Mouse (Mus musculus): ENCODE measurements around the gene Cox6a1. TPM values are rescaled to one million over a fixed set of nuclear protein-coding genes. Genes with fewer than 3 reads are reported as not detected.
"Not testable (repeated sequence)": the region's sequence is repeated elsewhere in the genome, so short reads cannot be mapped to it uniquely, and the experiment has no call there.

Gene Cox6a1
- polyA plus RNA-seq, 1 experiment = 2,327 TPM

DNA sequence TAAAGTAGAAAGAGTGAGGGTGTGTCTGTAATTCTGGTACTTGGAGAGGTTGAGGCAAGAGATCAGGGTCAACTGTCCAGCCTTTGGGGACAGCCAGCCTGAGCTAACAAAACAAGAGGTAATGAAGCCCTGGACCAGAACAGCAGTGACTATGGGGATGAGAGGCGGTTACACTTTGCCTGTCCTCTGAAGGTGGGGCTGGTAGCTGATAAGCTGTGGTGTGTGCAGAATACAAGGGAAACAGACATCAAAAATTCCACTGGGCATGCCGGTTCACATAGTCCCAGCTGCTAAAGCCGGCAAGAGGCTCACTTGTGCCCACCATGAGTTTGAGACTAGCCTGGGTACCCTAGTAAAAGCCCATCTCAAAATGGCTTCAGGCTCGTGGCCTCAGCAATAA, 36.4 kb downstream of the Cox6a1 start:
- Histone ChIP-seq H3K27me3 (ENCODE audit: control insufficient read depth, insufficient read depth, low read length) (no peaks in the 10 kb centered on the region), H3K27ac (ENCODE audit: insufficient read depth, low read length) (no peak overlapping the region), H3K4me3 (replicated peaks; ENCODE audit: insufficient read depth, low read depth, low read length) (no peak overlapping the region), H3K4me1 (ENCODE audit: control insufficient read depth, insufficient read depth, low read length) (peaks cover 6% of the 10 kb centered on the region)
- no peak for DNase-seq
- TF ChIP-seq POLR2A (IDR thresholded peaks at IDR 0.05; ENCODE audit: borderline replicate concordance, insufficient read depth, low read length) = no peak
- 86% methylated on average over 4 of the region's 4 CpGs for WGBS

DNA sequence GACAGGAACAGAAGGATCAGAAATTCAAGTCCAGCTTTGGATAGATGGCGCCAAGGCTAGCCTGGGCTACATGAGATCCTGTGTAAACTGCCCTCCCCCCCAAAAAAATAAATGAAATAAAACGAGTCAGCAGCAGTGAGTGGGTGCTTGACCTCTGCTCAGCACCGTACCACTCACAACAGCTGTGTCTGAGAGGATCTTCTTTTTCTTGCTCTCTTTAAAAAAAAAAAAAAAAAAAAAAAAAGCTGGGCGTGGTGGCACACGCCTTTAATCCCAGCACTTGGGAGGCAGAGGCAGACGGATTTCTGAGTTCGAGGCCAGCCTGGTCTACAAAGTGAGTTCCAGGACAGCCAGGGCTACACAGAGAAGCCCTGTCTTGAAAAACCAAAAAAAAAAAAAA, 46.6 kb downstream of the Cox6a1 start:
- H3K27ac ChIP-seq (ENCODE audit: insufficient read depth, low read length); H3K27me3 ChIP-seq (ENCODE audit: control insufficient read depth, insufficient read depth, low read length); H3K4me1 ChIP-seq (ENCODE audit: control insufficient read depth, insufficient read depth, low read length); DNase-seq: not testable (repeated sequence)
- 89% methylated on average over 7 of the region's 7 CpGs for WGBS
- H3K4me3 ChIP-seq (replicated peaks; ENCODE audit: insufficient read depth, low read depth, low read length) = peak overlapping the region; percentile 7

DNA sequence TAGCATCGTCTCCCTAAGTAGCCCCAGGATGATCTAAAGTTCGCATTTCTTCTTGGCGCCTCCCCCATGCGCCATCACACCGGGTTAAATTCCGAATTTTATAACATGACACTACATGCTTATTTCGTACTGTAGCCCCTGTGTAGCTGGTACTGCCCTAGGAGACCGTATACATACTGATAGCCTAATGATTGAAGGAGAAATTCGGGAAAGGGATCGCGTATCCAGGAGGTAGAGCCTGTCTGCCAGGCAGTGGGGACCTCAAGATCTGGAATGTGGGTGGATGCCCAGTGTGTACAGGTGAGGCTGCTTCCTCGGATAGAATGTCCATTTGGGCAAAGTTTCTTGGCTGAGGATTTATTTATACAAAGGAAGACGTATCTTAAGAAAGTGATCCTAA, 47.2 kb downstream of the Cox6a1 start:
- Histone ChIP-seq H3K27me3 (ENCODE audit: control insufficient read depth, insufficient read depth, low read length) (no peaks in the 10 kb centered on the region), H3K4me3 (replicated peaks; ENCODE audit: insufficient read depth, low read depth, low read length) (peak overlapping the region; percentile 74), H3K4me1 (ENCODE audit: control insufficient read depth, insufficient read depth, low read length) (peaks cover 8% of the 10 kb centered on the region; the same call in 1 of the 2 replicates), H3K27ac (ENCODE audit: insufficient read depth, low read length) (no peak overlapping the region)
- TF ChIP-seq POLR2A (IDR thresholded peaks at IDR 0.05; ENCODE audit: borderline replicate concordance, insufficient read depth, low read length) (no peak), CTCF (IDR thresholded peaks at IDR 0.05; ENCODE audit: borderline replicate concordance, insufficient read depth, low read depth, low read length) (no peak)
- DNase-seq = peak; percentile 23 to 34
- 19% methylated on average over 13 of the region's 13 CpGs for WGBS

DNA sequence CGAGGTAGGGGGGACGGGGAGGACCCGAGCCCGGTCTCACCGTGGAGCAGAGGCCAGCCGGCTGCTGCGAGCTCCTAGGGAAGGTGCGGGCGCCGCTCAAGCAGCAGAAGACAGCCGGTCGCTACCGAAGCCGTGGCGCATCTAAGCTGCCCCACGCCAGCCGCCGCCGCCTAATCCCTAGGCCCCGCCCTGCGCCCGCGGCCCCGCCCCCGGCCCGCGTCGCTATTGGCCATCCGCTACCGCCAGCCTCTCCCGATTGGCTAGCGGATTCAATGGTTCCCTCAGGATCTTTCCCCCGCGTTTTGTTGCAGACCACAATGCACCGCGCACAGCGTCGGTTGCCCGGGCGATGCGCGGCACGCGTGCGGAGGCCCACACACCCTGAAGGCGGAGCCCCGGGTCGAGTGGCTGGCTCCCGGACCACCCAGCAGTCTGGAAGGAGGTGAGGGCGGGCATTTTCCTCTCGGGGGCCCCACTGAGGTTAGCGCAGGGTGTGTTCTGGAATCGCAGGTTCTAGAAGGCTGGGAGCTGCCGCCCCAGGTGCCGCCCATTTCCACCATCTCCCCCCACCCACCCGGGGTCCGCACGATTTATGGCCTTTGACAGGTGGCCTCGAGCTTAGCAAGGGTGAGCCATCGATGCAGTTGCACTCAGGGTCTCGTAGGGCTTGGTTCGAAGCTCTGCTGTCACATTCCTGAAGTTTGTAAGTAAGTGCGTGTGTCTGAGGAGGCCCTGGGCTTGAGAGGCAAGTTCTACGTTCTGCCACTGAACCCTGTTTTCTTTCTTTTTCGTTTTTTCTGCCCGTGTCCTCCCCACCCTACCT, 47.8 kb downstream of the Cox6a1 start, which contains the start of gene Dynll1:
Gene Dynll1, minus strand, starts transcription at position 208 of the 823 bp plus-strand sequence.
- peak; percentile 98 to 100 for DNase-seq
- 1% methylated on average over 66 of the region's 66 CpGs for WGBS
- Histone ChIP-seq H3K4me3 (replicated peaks; ENCODE audit: insufficient read depth, low read depth, low read length) (peak within 1 kb of the TSS; percentile 76), H3K27me3 (ENCODE audit: control insufficient read depth, insufficient read depth, low read length) (no peaks in the 10 kb centered on the region), H3K27ac (ENCODE audit: insufficient read depth, low read length) (peak within 1 kb of the TSS; percentile 69), H3K4me1 (ENCODE audit: control insufficient read depth, insufficient read depth, low read length) (peaks cover 8% of the 10 kb centered on the region; the same call in 1 of the 2 replicates)
- TF ChIP-seq CTCF (IDR thresholded peaks at IDR 0.05; ENCODE audit: borderline replicate concordance, insufficient read depth, low read depth, low read length) (no peak), POLR2A (IDR thresholded peaks at IDR 0.05; ENCODE audit: borderline replicate concordance, insufficient read depth, low read length) (peak; percentile 92)

DNA sequence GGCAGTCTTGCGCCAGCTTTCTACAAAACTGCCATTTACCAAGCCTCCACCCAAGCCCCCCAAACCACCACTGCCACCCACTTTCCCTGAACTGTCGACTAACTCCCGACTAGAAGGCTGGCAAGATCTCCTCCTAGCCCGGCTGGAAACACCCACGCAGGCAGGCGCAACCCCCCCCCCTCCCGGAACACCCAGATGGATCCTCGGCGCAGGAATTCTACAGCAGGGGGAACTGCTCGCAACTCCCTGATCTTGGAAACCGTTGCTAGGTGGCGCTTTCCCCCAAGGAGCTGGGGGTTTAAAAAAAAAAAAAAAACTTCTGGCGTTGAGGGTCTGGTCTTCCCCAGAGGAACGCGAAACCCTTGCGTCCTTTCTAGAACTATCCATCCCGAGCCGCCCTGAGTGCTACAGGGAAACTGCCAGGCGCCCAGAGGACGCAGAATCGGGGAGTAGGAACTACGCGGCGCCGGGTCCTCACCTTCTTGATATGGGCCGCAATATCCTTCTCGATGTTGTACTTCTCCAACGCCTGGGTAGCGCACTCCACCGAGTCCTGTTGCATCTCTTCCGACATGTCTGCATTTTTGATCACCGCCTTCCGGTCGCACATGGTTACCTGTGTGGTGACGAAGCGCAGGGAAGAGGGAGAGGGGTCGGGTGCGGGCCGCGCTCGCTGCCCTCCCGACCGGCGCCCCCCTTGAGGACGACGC, 48.6 kb downstream of the Cox6a1 start:
- peak; percentile 76 for DNase-seq
- H3K4me1 ChIP-seq (ENCODE audit: control insufficient read depth, insufficient read depth, low read length) = peaks cover 8% of the 10 kb centered on the region; the same call in 1 of the 2 replicates
- H3K27ac ChIP-seq (ENCODE audit: insufficient read depth, low read length) = peak overlapping the region; percentile 69
- H3K4me3 ChIP-seq (replicated peaks; ENCODE audit: insufficient read depth, low read depth, low read length) = peak overlapping the region; percentile 76
- under 1% methylated on average over 46 of the region's 46 CpGs for WGBS
- TF ChIP-seq CTCF (IDR thresholded peaks at IDR 0.05; ENCODE audit: borderline replicate concordance, insufficient read depth, low read depth, low read length) (peak; percentile 39; the same call in 1 of the 2 replicates), POLR2A (IDR thresholded peaks at IDR 0.05; ENCODE audit: borderline replicate concordance, insufficient read depth, low read length) (no peak)
- no peaks in the 10 kb centered on the region for H3K27me3 ChIP-seq (ENCODE audit: control insufficient read depth, insufficient read depth, low read length)

DNA sequence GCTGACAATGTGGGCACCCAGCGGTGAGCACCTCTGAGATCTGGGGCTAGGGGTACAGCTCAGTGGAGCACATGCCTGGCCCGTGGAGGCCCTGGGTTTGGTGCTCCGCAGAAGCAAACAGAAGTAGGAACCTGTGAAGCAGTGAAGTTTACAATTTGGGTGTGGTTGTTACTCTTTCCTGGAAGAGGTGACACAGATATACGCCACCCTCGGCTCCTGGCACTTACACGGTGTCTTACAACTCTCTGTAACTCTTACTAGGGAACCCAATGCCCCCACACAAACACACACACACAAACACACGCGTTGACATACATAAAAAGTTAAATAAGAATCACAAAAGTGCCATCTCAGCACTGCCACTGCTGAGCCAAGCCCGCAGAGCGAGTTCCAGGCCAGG, 52.4 kb downstream of the Cox6a1 start:
- peaks cover 8% of the 10 kb centered on the region; the same call in 1 of the 2 replicates for H3K4me1 ChIP-seq (ENCODE audit: control insufficient read depth, insufficient read depth, low read length)
- 84% methylated on average over 10 of the region's 10 CpGs for WGBS
- no peak for DNase-seq
- no peak for TF ChIP-seq POLR2A (IDR thresholded peaks at IDR 0.05; ENCODE audit: borderline replicate concordance, insufficient read depth, low read length)
- no peak for TF ChIP-seq CTCF (IDR thresholded peaks at IDR 0.05; ENCODE audit: borderline replicate concordance, insufficient read depth, low read depth, low read length)
- H3K27me3 ChIP-seq (ENCODE audit: control insufficient read depth, insufficient read depth, low read length) = no peaks in the 10 kb centered on the region
- H3K27ac ChIP-seq (ENCODE audit: insufficient read depth, low read length) = no peak overlapping the region
- H3K4me3 ChIP-seq (replicated peaks; ENCODE audit: insufficient read depth, low read depth, low read length) = no peak overlapping the region

Other genes with a start within 250 kb of the Cox6a1 start
- 14.9 and 16.1 TPM in 2 replicates for gene Acads, start 229.6 kb downstream of the Cox6a1 start, polyA plus RNA-seq (2012; rRNA removed)
- gene Unc119b, start 214.0 kb downstream of the Cox6a1 start, polyA plus RNA-seq (2012; rRNA removed) = 34.0 and 36.1 TPM in 2 replicates
- 66.0 and 80.2 TPM in 2 replicates for gene Mlec, start 190.8 kb downstream of the Cox6a1 start, polyA plus RNA-seq (2012; rRNA removed)
- gene Cabp1, start 154.6 kb downstream of the Cox6a1 start, polyA plus RNA-seq (2012; rRNA removed) = 278 and 294 TPM in 2 replicates
- 168 and 177 TPM in 2 replicates for gene Pop5, start 113.1 kb downstream of the Cox6a1 start, polyA plus RNA-seq (2012; rRNA removed)
- gene Rnf10, start 76.1 kb downstream of the Cox6a1 start, polyA plus RNA-seq (2012; rRNA removed) = 141 and 151 TPM in 2 replicates
- 39.5 and 39.8 TPM in 2 replicates for gene Coq5, start 69.3 kb downstream of the Cox6a1 start, polyA plus RNA-seq (2012; rRNA removed)
- 381 and 416 TPM in 2 replicates for gene Dynll1, start 48.0 kb downstream of the Cox6a1 start, polyA plus RNA-seq (2012; rRNA removed)
- gene Srsf9, start 21.8 kb downstream of the Cox6a1 start, polyA plus RNA-seq (2012; rRNA removed) = 60.1 and 65.0 TPM in 2 replicates
- 32.8 and 33.6 TPM in 2 replicates for gene Gatc, start 7.8 kb downstream of the Cox6a1 start, polyA plus RNA-seq (2012; rRNA removed)
- 29.7 and 30.3 TPM in 2 replicates for gene Triap1, start 7.8 kb downstream of the Cox6a1 start, polyA plus RNA-seq (2012; rRNA removed)
- 56.5 and 60.4 TPM in 2 replicates for gene Msi1, start 80.6 kb upstream of the Cox6a1 start, polyA plus RNA-seq (2012; rRNA removed)
- not detected in 2 replicates for gene Pla2g1b, start 117.3 kb upstream of the Cox6a1 start, polyA plus RNA-seq (2012; rRNA removed)
- gene Sirt4, start 135.7 kb upstream of the Cox6a1 start, polyA plus RNA-seq (2012; rRNA removed) = 114 and 122 TPM in 2 replicates
- gene Pxn, start 157.7 kb upstream of the Cox6a1 start, polyA plus RNA-seq (2012; rRNA removed) = 194 and 240 TPM in 2 replicates
- gene Rplp0, start 210.5 kb upstream of the Cox6a1 start, polyA plus RNA-seq (2012; rRNA removed) = 478 and 485 TPM in 2 replicates
- gene Gcn1l1, start 216.3 kb upstream of the Cox6a1 start, polyA plus RNA-seq (2012; rRNA removed) = 39.3 and 40.9 TPM in 2 replicates

Measured in cerebellum, adult 2 months (tissue).